Mouse (Mus musculus): ENCODE measurements at regions not wholly inside any gene's neighbourhood (a gene's known extent, or its start where the extent isn't known, plus 50 kb on each side); places are given as distances from the start of the nearest gene placed in this dataset.

- TF ChIP-seq ZNF384 (IDR thresholded peaks at IDR 0.05; ENCODE audit: low read depth, low read length) (no peak), CHD2 (IDR thresholded peaks at IDR 0.05; ENCODE audit: low read depth, low read length) (no peak), MAFK (IDR thresholded peaks at IDR 0.05; ENCODE audit: insufficient read depth, low read depth, low read length) (no peak), ZC3H11A (IDR thresholded peaks at IDR 0.05; ENCODE audit: borderline replicate concordance, low read depth, low read length) (no peak), HCFC1 (IDR thresholded peaks at IDR 0.05; ENCODE audit: borderline replicate concordance, insufficient read depth, low read length) (no peak)
- Histone ChIP-seq H3K4me3 (ENCODE audit: insufficient read depth in 1 of 2, low read depth in 1 of 2, low read length in 2 of 2, poor library complexity in 1 of 2, severe bottlenecking in 1 of 2) (no peak overlapping the region), H3K4me1 (ENCODE audit: control insufficient read depth in 2 of 2, insufficient read depth in 2 of 2, low read length in 2 of 2, poor library complexity in 1 of 2) (peaks cover 0 to 9% of the 10 kb centered on the region in 2 experiments; a peak in 1 of 4 replicates), H3K9me3 (ENCODE audit: control insufficient read depth, insufficient read depth, low read depth, low read length) (no peaks in the 10 kb centered on the region), H3K9ac (ENCODE audit: insufficient read depth, low read depth, low read length, poor library complexity, severe bottlenecking) (no peak overlapping the region), H3K27ac (ENCODE audit: insufficient read depth, low read depth, low read length, poor library complexity, severe bottlenecking) (no peak overlapping the region), H3K36me3 (ENCODE audit: control insufficient read depth, insufficient read depth, low read length, poor library complexity, severe bottlenecking) (peaks cover 3% of the 10 kb centered on the region; the same call in 1 of the 2 replicates)
- in situ Hi-C loops (cut with MboI; ENCODE audit: low sequenced_read_pairs in 2 of 2, unreplicated experiment in 2 of 2): no loop called here
- no peak for DNase-seq (ENCODE audit: low read depth, low spot score)
Observed at GRCm38 (mm10) chr2:92672106-92672505, 72.6 kb downstream of the Chst1 start.

GRCm38 (mm10) chr2:92673064-92673813 is 73.7 kb downstream of the Chst1 start:
- Histone ChIP-seq H3K27ac (ENCODE audit: insufficient read depth, low read depth, low read length, poor library complexity, severe bottlenecking) (no peak overlapping the region), H3K4me3 (ENCODE audit: insufficient read depth in 1 of 2, low read depth in 1 of 2, low read length in 2 of 2, poor library complexity in 1 of 2, severe bottlenecking in 1 of 2) (no peak overlapping the region), H3K9me3 (ENCODE audit: control insufficient read depth, insufficient read depth, low read depth, low read length) (no peaks in the 10 kb centered on the region), H3K4me1 (ENCODE audit: control insufficient read depth in 2 of 2, insufficient read depth in 2 of 2, low read length in 2 of 2, poor library complexity in 1 of 2) (peaks cover 0 to 8% of the 10 kb centered on the region in 2 experiments; a peak in 1 of 4 replicates), H3K36me3 (ENCODE audit: control insufficient read depth, insufficient read depth, low read length, poor library complexity, severe bottlenecking) (no peaks in the 10 kb centered on the region), H3K9ac (ENCODE audit: insufficient read depth, low read depth, low read length, poor library complexity, severe bottlenecking) (no peak overlapping the region)
- TF ChIP-seq CHD2 (IDR thresholded peaks at IDR 0.05; ENCODE audit: low read depth, low read length) (no peak), ZNF384 (IDR thresholded peaks at IDR 0.05; ENCODE audit: low read depth, low read length) (no peak), MAFK (IDR thresholded peaks at IDR 0.05; ENCODE audit: insufficient read depth, low read depth, low read length) (no peak), ZC3H11A (IDR thresholded peaks at IDR 0.05; ENCODE audit: borderline replicate concordance, low read depth, low read length) (no peak), HCFC1 (IDR thresholded peaks at IDR 0.05; ENCODE audit: borderline replicate concordance, insufficient read depth, low read length) (no peak)
- DNase-seq (ENCODE audit: low read depth, low spot score): no peak
- in situ Hi-C loops (cut with MboI; ENCODE audit: low sequenced_read_pairs in 2 of 2, unreplicated experiment in 2 of 2): no loop called here

- in situ Hi-C loops (cut with MboI; ENCODE audit: low sequenced_read_pairs in 2 of 2, unreplicated experiment in 2 of 2): no loop called here
- no peaks in the 10 kb centered on the region for H3K9me3 ChIP-seq (ENCODE audit: control insufficient read depth, insufficient read depth, low read depth, low read length)
- H3K4me3 ChIP-seq (ENCODE audit: insufficient read depth in 1 of 2, low read depth in 1 of 2, low read length in 2 of 2, poor library complexity in 1 of 2, severe bottlenecking in 1 of 2): no peak overlapping the region
- no peak overlapping the region for H3K9ac ChIP-seq (ENCODE audit: insufficient read depth, low read depth, low read length, poor library complexity, severe bottlenecking)
- no peak for TF ChIP-seq ZNF384 (IDR thresholded peaks at IDR 0.05; ENCODE audit: low read depth, low read length)
- H3K36me3 ChIP-seq (ENCODE audit: control insufficient read depth, insufficient read depth, low read length, poor library complexity, severe bottlenecking): no peaks in the 10 kb centered on the region
- no peak overlapping the region for H3K27ac ChIP-seq (ENCODE audit: insufficient read depth, low read depth, low read length, poor library complexity, severe bottlenecking)
- H3K4me1 ChIP-seq (ENCODE audit: control insufficient read depth in 2 of 2, insufficient read depth in 2 of 2, low read length in 2 of 2, poor library complexity in 1 of 2): peaks cover 0 to 8% of the 10 kb centered on the region in 2 experiments; a peak in 2 of 4 replicates
- DNase-seq (ENCODE audit: low read depth, low spot score): no peak
Observed at GRCm38 (mm10) chr2:92673931-92674330, 74.4 kb downstream of the Chst1 start.

- Histone ChIP-seq H3K4me3 (ENCODE audit: insufficient read depth in 1 of 2, low read depth in 1 of 2, low read length in 2 of 2, poor library complexity in 1 of 2, severe bottlenecking in 1 of 2) (no peak overlapping the region), H3K4me1 (ENCODE audit: control insufficient read depth in 2 of 2, insufficient read depth in 2 of 2, low read length in 2 of 2, poor library complexity in 1 of 2) (peaks cover 0 to 6% of the 10 kb centered on the region in 2 experiments; a peak in 2 of 4 replicates), H3K9ac (ENCODE audit: insufficient read depth, low read depth, low read length, poor library complexity, severe bottlenecking) (no peak overlapping the region), H3K36me3 (ENCODE audit: control insufficient read depth, insufficient read depth, low read length, poor library complexity, severe bottlenecking) (no peaks in the 10 kb centered on the region), H3K9me3 (ENCODE audit: control insufficient read depth, insufficient read depth, low read depth, low read length) (no peaks in the 10 kb centered on the region), H3K27ac (ENCODE audit: insufficient read depth, low read depth, low read length, poor library complexity, severe bottlenecking) (no peak overlapping the region)
- DNase-seq (ENCODE audit: low read depth, low spot score): no peak
- in situ Hi-C loops (cut with MboI; ENCODE audit: low sequenced_read_pairs in 2 of 2, unreplicated experiment in 2 of 2): no loop called here
- TF ChIP-seq ZNF384 (IDR thresholded peaks at IDR 0.05; ENCODE audit: low read depth, low read length) (no peak), ZC3H11A (IDR thresholded peaks at IDR 0.05; ENCODE audit: borderline replicate concordance, low read depth, low read length) (no peak), HCFC1 (IDR thresholded peaks at IDR 0.05; ENCODE audit: borderline replicate concordance, insufficient read depth, low read length) (no peak), CHD2 (IDR thresholded peaks at IDR 0.05; ENCODE audit: low read depth, low read length) (no peak), MAFK (IDR thresholded peaks at IDR 0.05; ENCODE audit: insufficient read depth, low read depth, low read length) (no peak)
Observed at GRCm38 (mm10) chr2:92675247-92675646, 75.7 kb downstream of the Chst1 start.

Data from ES-E14 (cell line).